Mouse (Mus musculus) cerebellum, adult 9-10 months (tissue): ENCODE measurements around the gene Eftud2.

Experiments
- DNase-seq: peaks from one replicate; pipeline ENCODE4 v3.0.0; 2022

The Eftud2 gene

DNA sequence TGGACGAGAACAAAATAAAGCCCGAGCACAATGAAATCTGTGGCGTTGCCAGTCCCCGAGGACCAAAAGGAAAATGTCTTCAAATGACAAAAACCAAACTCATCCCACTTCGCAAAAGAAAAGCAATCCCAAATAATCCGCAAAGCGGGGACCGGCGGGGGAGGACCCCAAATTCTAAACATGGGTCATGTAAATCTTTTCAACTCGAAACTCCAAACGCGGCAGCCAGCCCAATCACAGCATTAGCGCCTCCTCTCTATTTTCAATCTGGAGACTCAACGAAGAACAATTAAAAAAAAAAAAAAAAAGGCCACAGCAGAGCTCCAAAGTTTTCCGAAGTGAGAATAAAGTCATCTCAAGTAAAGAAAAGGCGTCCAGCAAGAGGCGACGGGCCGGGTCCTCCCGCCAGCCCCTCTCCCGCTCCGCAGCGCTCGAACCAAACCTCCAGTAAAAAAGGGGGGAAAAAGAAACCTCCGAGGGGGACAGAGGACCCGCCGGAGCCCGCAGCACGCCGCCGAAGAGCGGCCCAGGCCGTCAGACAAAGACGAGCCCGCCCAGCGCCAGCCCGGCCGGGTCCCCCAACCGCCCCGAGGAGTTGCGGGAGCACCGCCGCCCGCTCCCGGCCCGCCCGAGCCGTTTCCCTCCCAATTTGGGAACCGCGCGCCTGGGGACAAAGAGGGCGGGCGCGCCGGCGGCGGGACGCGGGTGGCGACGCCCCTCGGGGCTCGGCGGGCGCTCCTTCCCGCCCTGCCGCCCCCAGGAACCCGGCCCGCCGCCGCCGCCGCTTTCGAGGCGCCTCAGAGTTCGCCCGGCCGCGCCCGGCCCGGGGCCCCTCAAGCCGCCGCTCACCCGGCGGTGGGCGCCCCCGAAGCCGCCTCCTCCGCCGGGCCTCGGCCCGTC is 62.4 kb downstream of the Eftud2 start:
- DNase-seq = peak; percentile 22

- no peak for DNase-seq
These were observed 65.9 kb downstream of the Eftud2 start for GRCm38 (mm10) chr11:102814881-102815280.

DNA sequence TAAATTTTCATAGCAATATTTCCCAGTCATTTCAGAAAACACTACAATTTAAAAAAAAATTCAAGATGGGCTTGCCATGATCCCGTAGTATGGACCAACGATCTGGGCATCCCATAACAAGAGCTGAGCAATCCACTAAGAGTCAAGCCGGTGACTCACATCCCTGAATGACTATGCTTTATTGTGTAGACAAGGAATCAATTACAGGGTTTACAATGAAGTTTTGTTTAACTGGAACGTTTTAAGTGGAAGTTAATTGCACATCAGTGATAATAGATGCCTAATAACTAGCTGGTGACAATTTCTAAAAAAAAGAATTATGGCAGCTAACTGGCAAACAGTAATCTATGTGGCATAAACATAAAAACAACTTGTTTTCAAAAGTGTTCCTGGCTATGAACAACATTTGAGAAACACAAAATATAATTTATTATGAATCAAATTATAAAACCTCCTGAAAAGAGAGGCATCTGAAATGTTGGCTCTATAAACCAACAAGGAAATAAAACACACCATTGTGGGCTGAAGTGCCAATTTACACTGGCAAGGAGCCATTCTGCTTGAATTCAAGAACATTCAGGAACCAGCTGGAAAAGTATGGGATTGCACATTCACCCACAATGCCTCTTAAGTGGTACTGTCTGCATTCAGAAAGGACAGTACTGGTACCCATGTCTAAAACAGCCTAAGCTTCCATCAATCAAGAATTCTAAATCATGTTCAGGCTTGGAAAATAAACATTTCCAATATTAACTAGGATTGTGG is 69.9 kb downstream of the Eftud2 start:
- DNase-seq = no peak

GRCm38 (mm10) chr11:102808246-102808645 is 72.5 kb downstream of the Eftud2 start:
- no peak for DNase-seq

DNA sequence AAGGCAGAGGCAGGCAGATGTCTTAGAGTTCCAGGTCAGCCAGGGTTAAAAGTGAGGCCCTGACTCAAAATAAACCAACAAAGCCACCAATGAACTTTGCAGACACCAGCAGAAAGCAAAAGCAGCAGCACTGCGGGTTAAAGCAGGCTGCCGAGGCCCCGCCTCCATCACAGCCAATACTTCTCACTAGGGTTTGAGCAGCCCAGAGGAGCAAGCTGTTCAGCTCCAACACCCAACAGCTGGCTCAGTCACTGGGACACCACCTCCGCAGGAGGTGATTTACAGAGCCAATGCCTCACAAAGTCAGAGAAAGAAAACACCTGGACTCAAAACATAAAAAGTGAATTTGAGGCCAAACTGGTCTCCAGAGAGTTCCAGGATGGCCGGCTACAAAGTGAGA is 77.3 kb downstream of the Eftud2 start:
- DNase-seq = no peak

DNA sequence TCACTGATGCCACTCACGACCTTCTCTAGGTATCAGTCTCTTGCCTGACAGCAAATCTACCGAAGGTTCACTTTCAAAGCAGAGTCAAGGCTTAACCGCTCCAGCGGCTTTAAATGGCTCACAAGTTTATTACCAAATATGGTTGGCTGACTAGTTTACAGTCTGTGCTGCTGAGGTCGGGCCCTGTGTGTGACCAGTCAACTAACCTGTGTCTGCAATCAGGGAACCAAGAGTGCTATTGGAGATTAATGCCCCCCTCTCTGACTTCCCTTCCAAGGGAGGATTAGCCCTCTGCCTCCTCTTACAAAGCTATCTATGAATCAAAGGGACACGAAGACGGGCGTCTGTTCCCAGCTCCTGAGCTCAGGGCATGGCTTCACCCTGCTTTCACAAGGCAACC is 86.6 kb downstream of the Eftud2 start:
- DNase-seq = no peak

GRCm38 (mm10) chr11:102791682-102792445 is 88.9 kb downstream of the Eftud2 start:
- DNase-seq = no peak
